Mouse (Mus musculus) frontal cortex, postnatal 25 days (tissue): ENCODE measurements around the gene Cdkal1.

Experiments used
- DNase-seq, 2 experiments: peaks; one replicate each; pipeline ENCODE4 v3.0.0; 2022; ENCODE audit warnings: low spot score in 2 of 2

Gene Cdkal1

GRCm38 (mm10) chr13:29499750-29500149 is 355.7 kb downstream of the Cdkal1 start:
- DNase-seq, result no peak

GRCm38 (mm10) chr13:29497286-29497685 is 358.2 kb downstream of the Cdkal1 start:
- no peak for DNase-seq

- DNase-seq, result no peak
Observed at GRCm38 (mm10) chr13:29490341-29490740, 365.1 kb downstream of the Cdkal1 start.

GRCm38 (mm10) chr13:29489476-29489875 is 366.0 kb downstream of the Cdkal1 start:
- no peak for DNase-seq

GRCm38 (mm10) chr13:29486709-29487108 is 368.8 kb downstream of the Cdkal1 start:
- no peak for DNase-seq

- no peak for DNase-seq
Observed at GRCm38 (mm10) chr13:29483950-29484349, 371.5 kb downstream of the Cdkal1 start.

GRCm38 (mm10) chr13:29482147-29482863 is 373.2 kb downstream of the Cdkal1 start:
- DNase-seq, result no peak

GRCm38 (mm10) chr13:29476421-29476820 is 379.1 kb downstream of the Cdkal1 start:
- no peak for DNase-seq

GRCm38 (mm10) chr13:29474301-29474700 is 381.2 kb downstream of the Cdkal1 start:
- DNase-seq, result no peak

GRCm38 (mm10) chr13:29473779-29474178 is 381.7 kb downstream of the Cdkal1 start:
- no peak for DNase-seq

- DNase-seq, result no peak
Observed at GRCm38 (mm10) chr13:29462271-29462670, 393.2 kb downstream of the Cdkal1 start.

GRCm38 (mm10) chr13:29460741-29461140 is 394.7 kb downstream of the Cdkal1 start:
- DNase-seq, result no peak

- no peak for DNase-seq
Observed at GRCm38 (mm10) chr13:29458385-29458784, 397.1 kb downstream of the Cdkal1 start.

- DNase-seq, result no peak
Observed at GRCm38 (mm10) chr13:29437067-29437466, 418.4 kb downstream of the Cdkal1 start.

GRCm38 (mm10) chr13:29434726-29435125 is 420.7 kb downstream of the Cdkal1 start:
- no peak for DNase-seq

GRCm38 (mm10) chr13:29430919-29431318 is 424.6 kb downstream of the Cdkal1 start:
- DNase-seq, result no peak

GRCm38 (mm10) chr13:29429877-29430276 is 425.6 kb downstream of the Cdkal1 start:
- no peak for DNase-seq

- no peak for DNase-seq
Observed at GRCm38 (mm10) chr13:29429196-29429595, 426.3 kb downstream of the Cdkal1 start.

GRCm38 (mm10) chr13:29416450-29417136 is 438.9 kb downstream of the Cdkal1 start:
- DNase-seq, result no peak

GRCm38 (mm10) chr13:29415967-29416366 is 439.5 kb downstream of the Cdkal1 start:
- DNase-seq, result no peak

- no peak for DNase-seq
Observed at GRCm38 (mm10) chr13:29414878-29415277, 440.6 kb downstream of the Cdkal1 start.

- no peak for DNase-seq
Observed at GRCm38 (mm10) chr13:29414470-29414869, 441.0 kb downstream of the Cdkal1 start.

GRCm38 (mm10) chr13:29411176-29411575 is 444.3 kb downstream of the Cdkal1 start:
- DNase-seq, result no peak
